ENCODE assay signal across 13 mouse cellular contexts in genomic region chr7:114203491-114204359, GRCm38 (mm10). TPM values are rescaled to one million over a fixed set of nuclear protein-coding genes. Genes with fewer than 3 reads are reported as not detected.
DNase-seq lines count a peak whose midpoint lies in the region; ATAC-seq and TF ChIP-seq lines count a peak whose summit lies in the region.
"Had no signal": no experiment of that assay in that cellular context is flagged by ENCODE, and none has a peak within 500 bp of the region (broad histone marks: within the 10 kb centered on the region; RNA-seq: fewer than 3 reads in every experiment).

No protein-coding gene starts in this region.

- intact Hi-C loops in left cerebral cortex, postnatal 25 days (cut with DNase I) = no loop called here

- H3K9ac ChIP-seq in lung, embryonic 15.5 days = no peak overlapping the region
- H3K9ac ChIP-seq in intestine, embryonic 16.5 days (ENCODE audit: low read depth, low read length) = 0 out of 2 replicates have a peak overlapping the region, but pooled peaks have one; percentile 33
- H3K9ac ChIP-seq in stomach, postnatal 0 days (ENCODE audit: low read length) = no peak overlapping the region
- H3K9ac ChIP-seq: embryonic facial prominence, embryonic 13.5 days; forebrain, embryonic 15.5 days; hindbrain, embryonic 14.5 days; liver, embryonic 14.5 days had no signal

- H3K27me3 ChIP-seq in lung, embryonic 15.5 days = no peaks in the 10 kb centered on the region
- H3K27me3 ChIP-seq in intestine, embryonic 16.5 days (replicated peaks; ENCODE audit: control insufficient read depth, insufficient read depth, low read length) = no peaks in the 10 kb centered on the region
- no peaks in the 10 kb centered on the region for H3K27me3 ChIP-seq in stomach, postnatal 0 days (ENCODE audit: control insufficient read depth, insufficient read depth, low read length)
- H3K27me3 ChIP-seq: embryonic facial prominence, embryonic 13.5 days; forebrain, embryonic 15.5 days had no signal

- no peak for DNase-seq in lung, postnatal 4 days
- peak; percentile 80 for DNase-seq in kidney, postnatal 14 days
- no peak for DNase-seq in stomach, postnatal 0 days (ENCODE audit: low spot score)
- no peak for DNase-seq in spleen, adult 12 weeks (ENCODE audit: low spot score)
- no peak for DNase-seq in left cerebral cortex, postnatal 25 days (ENCODE audit: low spot score in 2 of 2)
- DNase-seq: cerebellum, postnatal 10 days; right cerebral cortex, postnatal 4 days had no signal

- H3K4me2 ChIP-seq in lung, embryonic 15.5 days = no peak overlapping the region
- peak overlapping the region; percentile 27; the same call in 1 of the 2 replicates for H3K4me2 ChIP-seq in intestine, embryonic 16.5 days (ENCODE audit: low read depth, low read length)
- H3K4me2 ChIP-seq in stomach, postnatal 0 days (replicated peaks; ENCODE audit: low read depth) = no peak overlapping the region
- H3K4me2 ChIP-seq: embryonic facial prominence, embryonic 13.5 days; forebrain, embryonic 15.5 days; hindbrain, embryonic 14.5 days had no signal

- 27% methylated on average over 9 of the region's 9 CpGs for WGBS in lung, embryonic 15.5 days
- WGBS in intestine, embryonic 16.5 days = 29% methylated on average over 9 of the region's 9 CpGs
- WGBS in stomach, postnatal 0 days = 28% methylated on average over 9 of the region's 9 CpGs

- no peaks in the 10 kb centered on the region for H3K36me3 ChIP-seq in lung, embryonic 15.5 days
- no peaks in the 10 kb centered on the region for H3K36me3 ChIP-seq in intestine, embryonic 16.5 days (ENCODE audit: control insufficient read depth, insufficient read depth, low read length)
- no peaks in the 10 kb centered on the region for H3K36me3 ChIP-seq in stomach, postnatal 0 days (ENCODE audit: control insufficient read depth, insufficient read depth, low read length)
- H3K36me3 ChIP-seq: forebrain, embryonic 15.5 days had no signal

- ATAC-seq in lung, embryonic 15.5 days (ENCODE audit: borderline replicate concordance, extremely low read depth, low FRiP score, low TSS enrichment) = no peak
- peak; percentile 54 for ATAC-seq in intestine, embryonic 16.5 days
- no peak for ATAC-seq in stomach, postnatal 0 days (ENCODE audit: low FRiP score, low TSS enrichment)
- ATAC-seq: forebrain, embryonic 15.5 days had no signal

- TF ChIP-seq CTCF in stomach, postnatal 0 days (IDR thresholded peaks at IDR 0.05; ENCODE audit: low read depth) = no peak

- no peak for TF ChIP-seq EP300 in stomach, postnatal 0 days (optimal IDR thresholded peaks at IDR 0.05)

- no peak overlapping the region for H3K4me3 ChIP-seq in lung, embryonic 15.5 days
- no peak overlapping the region for H3K4me3 ChIP-seq in intestine, embryonic 16.5 days (ENCODE audit: low read length)
- no peak overlapping the region for H3K4me3 ChIP-seq in stomach, postnatal 0 days (ENCODE audit: low read depth, low read length)
- H3K4me3 ChIP-seq: embryonic facial prominence, embryonic 13.5 days; forebrain, embryonic 15.5 days had no signal

- peak overlapping the region; percentile 57 for H3K27ac ChIP-seq in lung, embryonic 15.5 days
- peak overlapping the region; percentile 68 for H3K27ac ChIP-seq in intestine, embryonic 16.5 days (ENCODE audit: low read length)
- peak overlapping the region; percentile 81 for H3K27ac ChIP-seq in stomach, postnatal 0 days (replicated peaks)
- H3K27ac ChIP-seq: embryonic facial prominence, embryonic 13.5 days; forebrain, embryonic 15.5 days; hindbrain, embryonic 14.5 days; liver, embryonic 14.5 days had no signal

- H3K4me1 ChIP-seq in lung, embryonic 15.5 days = peaks cover 40% of the 10 kb centered on the region
- peaks cover 14% of the 10 kb centered on the region for H3K4me1 ChIP-seq in intestine, embryonic 16.5 days (ENCODE audit: control insufficient read depth, insufficient read depth, low read length)
- H3K4me1 ChIP-seq in stomach, postnatal 0 days (replicated peaks; ENCODE audit: control insufficient read depth, insufficient read depth) = peaks cover 4% of the 10 kb centered on the region; the same call in 1 of the 2 replicates
- H3K4me1 ChIP-seq: embryonic facial prominence, embryonic 13.5 days; forebrain, embryonic 15.5 days had no signal

- H3K9me3 ChIP-seq in lung, embryonic 15.5 days = no peaks in the 10 kb centered on the region
- H3K9me3 ChIP-seq in intestine, embryonic 16.5 days (ENCODE audit: control insufficient read depth, low read length) = no peaks in the 10 kb centered on the region
- H3K9me3 ChIP-seq in stomach, postnatal 0 days (ENCODE audit: control insufficient read depth, low read length) = no peaks in the 10 kb centered on the region
- H3K9me3 ChIP-seq: embryonic facial prominence, embryonic 13.5 days; forebrain, embryonic 15.5 days had no signal

RNA-seq across cellular contexts. Expression of gene Copb1, which starts 50.8 kb away (rescaled TPM):
- polyA plus RNA-seq in lung, embryonic 15.5 days (2015; fragmentation: Nextera tagmentation; extraction: Ambion mirVana) = 123 and 126 TPM in 2 replicates
- 123 and 130 TPM in 2 replicates for polyA plus RNA-seq in intestine, embryonic 16.5 days (2015; fragmentation: Nextera tagmentation; extraction: Ambion mirVana)
- 82.6 and 83.7 TPM in 2 replicates for polyA plus RNA-seq in stomach, postnatal 0 days (2015; fragmentation: Nextera tagmentation; extraction: Ambion mirVana)
- total RNA-seq in left cerebral cortex, postnatal 25 days (2021) = 10 to 100 TPM; 60.8 to 62.8 TPM
